Mouse (Mus musculus) forebrain, embryonic 14.5 days (tissue): Measurements from ENCODE around the gene Cbx4. TPM values are rescaled to one million over a fixed set of nuclear protein-coding genes. Genes with fewer than 3 reads are reported as not detected.

Experiments
- ATAC-seq: fragments of 200-750 bp; cut with Nextera tagmentation; 2 replicates; pipeline ENCODE4 v1.8.0; 2017; ENCODE audit warnings: mild to moderate bottlenecking, moderate library complexity
- DNase-seq: peaks from one replicate; pipeline ENCODE4 v3.0.0-alpha.2; 2015; ENCODE audit warnings: low spot score
- H3K27ac ChIP-seq: fragments of 300-500 bp; sonication (generic); 2 replicates; pipeline ENCODE4 v1.5.1; 2014; ENCODE audit warnings: low read depth, mild to moderate bottlenecking, control low read depth, low read length, moderate library complexity
- H3K27me3 ChIP-seq: fragments of 300-500 bp; sonication (generic); replicated peaks from 2 replicates; pipeline ENCODE4 v1.6.1; 2014; ENCODE audit warnings: low read length, control low read depth, mixed read lengths; ENCODE audit not compliant: control insufficient read depth, insufficient read depth
- H3K36me3 ChIP-seq: fragments of 300-500 bp; sonication (generic); 2 replicates; pipeline ENCODE4 v1.6.1; 2014; ENCODE audit warnings: low read length, control low read depth; ENCODE audit not compliant: control insufficient read depth, insufficient read depth
- H3K4me1 ChIP-seq: fragments of 300-500 bp; sonication (generic); 2 replicates; pipeline ENCODE4 v1.6.1; 2014; ENCODE audit warnings: antibody characterized with exemption, low read length, control low read depth; ENCODE audit not compliant: control insufficient read depth, insufficient read depth
- H3K4me2 ChIP-seq: fragments of 300-500 bp; sonication (generic); 2 replicates; pipeline ENCODE4 v1.6.1; 2014; ENCODE audit warnings: mild to moderate bottlenecking, control low read depth, low read length
- H3K4me3 ChIP-seq: fragments of 300-500 bp; sonication (generic); 2 replicates; pipeline ENCODE4 v1.5.1; 2014; ENCODE audit warnings: low read depth, low read length, control low read depth
- H3K9ac ChIP-seq: fragments of 300-500 bp; sonication (generic); 2 replicates; pipeline ENCODE4 v1.6.1; 2014; ENCODE audit warnings: mild to moderate bottlenecking, low read length, control low read depth, moderate library complexity
- H3K9me3 ChIP-seq: fragments of 300-500 bp; sonication (generic); replicated peaks from 2 replicates; pipeline ENCODE4 v1.6.1; 2016; ENCODE audit warnings: low read length, control low read depth, mixed read lengths; ENCODE audit not compliant: control insufficient read depth
- WGBS: fragments of 180-500 bp; shearing (Covaris S2); extraction: QIAGEN DNeasy Blood & Tissue Kit; methylation state at CpG from one replicate; pipeline ENCODE4 v1.1.7; 2014; 5-methylcytosine and 5-hydroxymethylcytosine counted together
- polyA plus RNA-seq: library from polyadenylated mRNA; unstranded; fragments of >200 nt; fragmentation: Nextera tagmentation; extraction: Ambion mirVana; gene quantifications from 2 replicates; pipeline ENCODE4 v1.2.1, GENCODE M21; 2014

Cbx4 gene
- polyA plus RNA-seq, 1 experiment from 2014 or later: 9.3 TPM

GRCm38 (mm10) chr11:119036934-119037779 lies 48.9 kb downstream of the Cbx4 start:
- Histone ChIP-seq H3K4me2 (peak overlapping the region; percentile 81), H3K9me3 (no peaks in the 10 kb centered on the region), H3K36me3 (peaks cover 10% of the 10 kb centered on the region), H3K4me3 (peak overlapping the region; percentile 38), H3K4me1 (peaks cover 44% of the 10 kb centered on the region), H3K27me3 (peaks cover 49% of the 10 kb centered on the region), H3K9ac (peak overlapping the region; percentile 64), H3K27ac (no peak overlapping the region)
- WGBS: 2% methylated on average over 57 of the region's 57 CpGs
- DNase-seq: no peak
- ATAC-seq: no peak

GRCm38 (mm10) chr11:119036447-119036846 lies 49.6 kb downstream of the Cbx4 start:
- Histone ChIP-seq H3K4me3 (peak overlapping the region; percentile 38; the same call in 1 of the 2 replicates), H3K27me3 (peaks cover 42% of the 10 kb centered on the region), H3K27ac (no peak overlapping the region), H3K9me3 (no peaks in the 10 kb centered on the region), H3K9ac (no peak overlapping the region), H3K36me3 (peaks cover 15% of the 10 kb centered on the region), H3K4me1 (peaks cover 39% of the 10 kb centered on the region), H3K4me2 (0 out of 2 replicates have a peak overlapping the region, but pooled peaks have one; percentile 81)
- no peak for DNase-seq
- ATAC-seq: no peak
- 2% methylated on average over 15 of the region's 15 CpGs for WGBS

- Histone ChIP-seq H3K4me2 (peak overlapping the region; percentile 14; the same call in 1 of the 2 replicates), H3K4me1 (peaks cover 39% of the 10 kb centered on the region), H3K4me3 (0 out of 2 replicates have a peak overlapping the region, but pooled peaks have one; percentile 9), H3K27ac (no peak overlapping the region), H3K27me3 (peaks cover 41% of the 10 kb centered on the region), H3K9ac (no peak overlapping the region), H3K36me3 (peaks cover 19% of the 10 kb centered on the region), H3K9me3 (no peaks in the 10 kb centered on the region)
- WGBS: 3% methylated on average over 21 of the region's 21 CpGs
- no peak for ATAC-seq
- DNase-seq: no peak
Measured at GRCm38 (mm10) chr11:119035686-119036165, 50.3 kb downstream of the Cbx4 start.

DNA sequence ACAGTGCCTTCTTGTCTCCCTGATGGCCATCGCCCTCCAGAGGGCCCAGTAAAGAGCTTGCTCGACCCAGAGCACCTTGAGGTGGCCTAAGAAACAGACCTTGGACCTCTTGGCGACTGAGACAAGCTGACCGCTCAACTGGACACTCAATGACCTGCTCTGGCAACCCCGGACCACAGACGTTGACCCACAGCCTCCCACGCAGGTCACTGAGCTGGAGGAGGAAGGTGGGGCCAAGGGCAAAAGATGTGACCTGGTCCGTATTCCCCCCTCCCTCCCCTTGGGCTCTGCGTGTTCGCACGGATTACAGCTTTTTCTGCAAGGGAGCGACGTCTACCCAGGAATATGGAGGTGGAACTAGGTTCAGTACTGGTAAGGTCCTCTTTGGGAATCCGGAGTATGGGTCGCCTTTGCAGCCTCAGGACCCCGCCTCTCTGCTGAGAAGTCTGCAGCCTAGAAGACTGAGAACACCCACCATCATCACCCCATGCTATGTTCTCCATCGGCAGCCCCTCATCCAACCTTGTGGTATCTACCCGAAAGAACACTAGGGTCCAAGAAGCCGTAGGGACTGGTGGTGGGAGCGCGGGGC lies 50.8 kb downstream of the Cbx4 start:
- ATAC-seq: no peak
- Histone ChIP-seq H3K4me1 (peaks cover 39% of the 10 kb centered on the region), H3K27ac (no peak overlapping the region), H3K4me3 (0 out of 2 replicates have a peak overlapping the region, but pooled peaks have one; percentile 9), H3K4me2 (peak overlapping the region; percentile 14; the same call in 1 of the 2 replicates), H3K9me3 (no peaks in the 10 kb centered on the region), H3K27me3 (peaks cover 41% of the 10 kb centered on the region), H3K36me3 (peaks cover 25% of the 10 kb centered on the region), H3K9ac (no peak overlapping the region)
- DNase-seq: no peak
- WGBS: 5% methylated on average over 21 of the region's 21 CpGs

DNA sequence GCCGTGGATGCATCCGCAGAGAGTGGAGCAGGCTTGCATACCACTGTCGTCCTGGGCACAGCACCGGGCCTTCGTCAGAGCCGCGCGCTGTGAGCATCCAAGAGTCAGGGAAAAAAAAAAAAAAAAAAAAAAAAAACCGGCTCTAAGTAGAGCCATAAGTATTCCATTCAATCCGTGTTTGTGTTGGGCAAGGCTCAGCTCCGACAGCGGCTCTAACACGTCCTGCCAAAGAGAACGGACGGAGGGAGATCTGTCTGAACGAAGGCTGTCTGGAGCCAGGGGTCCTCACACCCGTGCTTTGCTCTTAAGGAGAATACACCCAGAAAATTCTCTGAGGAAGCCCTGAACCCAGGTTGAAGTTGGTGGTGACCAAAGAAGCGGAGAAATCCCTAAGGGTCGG lies 51.4 kb downstream of the Cbx4 start:
- Histone ChIP-seq H3K4me3 (peak overlapping the region; percentile 19), H3K4me2 (peak overlapping the region; percentile 42), H3K9ac (0 out of 2 replicates have a peak overlapping the region, but pooled peaks have one; percentile 3), H3K36me3 (peaks cover 30% of the 10 kb centered on the region), H3K9me3 (no peaks in the 10 kb centered on the region), H3K27ac (no peak overlapping the region), H3K27me3 (peaks cover 41% of the 10 kb centered on the region), H3K4me1 (peaks cover 34% of the 10 kb centered on the region)
- 2% methylated on average over 19 of the region's 19 CpGs for WGBS
- ATAC-seq (no peak), DNase-seq (no peak)

DNA sequence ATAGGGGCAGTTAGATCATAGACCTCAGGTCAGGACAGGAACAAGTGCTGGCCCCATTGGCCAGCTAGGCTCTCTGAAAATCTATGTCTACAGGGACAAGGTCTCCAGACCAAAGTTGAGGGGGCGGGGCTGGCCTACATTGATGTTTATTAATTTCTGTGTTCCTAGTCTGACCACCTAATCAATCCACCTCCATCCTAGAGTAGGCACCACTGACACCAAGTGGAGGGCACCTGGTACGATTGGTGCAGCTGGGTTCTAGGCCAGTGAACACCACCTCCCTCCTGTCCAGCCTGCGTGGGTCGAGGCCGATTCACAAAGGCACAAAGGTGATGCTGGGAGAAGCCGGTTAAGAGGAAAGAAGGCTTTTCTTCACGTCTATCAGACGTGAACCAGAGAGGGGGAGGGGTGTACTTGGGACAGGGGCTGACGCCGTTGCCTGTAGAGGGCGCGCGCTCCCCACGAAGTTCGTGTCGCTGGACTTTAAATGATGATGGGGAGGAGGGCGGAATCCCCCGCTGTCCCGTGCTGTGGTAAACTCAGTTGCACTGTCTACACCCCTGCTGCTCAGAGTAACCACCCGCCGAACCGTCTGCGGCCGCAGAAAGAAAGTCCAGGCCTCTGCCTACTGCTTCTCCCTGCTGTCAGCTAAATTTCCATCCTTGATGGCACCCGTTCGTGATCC lies 52.0 kb downstream of the Cbx4 start:
- H3K4me1 ChIP-seq: peaks cover 28% of the 10 kb centered on the region
- WGBS: under 1% methylated on average over 26 of the region's 26 CpGs
- ATAC-seq (peak; percentile 67), DNase-seq (peak; percentile 88)
- H3K27ac ChIP-seq: no peak overlapping the region
- peaks cover 33% of the 10 kb centered on the region for H3K36me3 ChIP-seq
- H3K27me3 ChIP-seq: peaks cover 41% of the 10 kb centered on the region
- peak overlapping the region; percentile 19 for H3K4me3 ChIP-seq
- no peaks in the 10 kb centered on the region for H3K9me3 ChIP-seq
- H3K4me2 ChIP-seq: peak overlapping the region; percentile 42
- H3K9ac ChIP-seq: 0 out of 2 replicates have a peak overlapping the region, but pooled peaks have one; percentile 3

Other genes starting within 250 kb of the Cbx4 start
- 28.2 and 32.3 TPM in 2 replicates for gene Rbfox3, start 174.6 kb downstream of the Cbx4 start, polyA plus RNA-seq
- gene Enpp7, start 98.0 kb downstream of the Cbx4 start, polyA plus RNA-seq: not detected in 2 replicates
- 19.2 and 22.1 TPM in 2 replicates for gene Cbx2, start 63.3 kb downstream of the Cbx4 start, polyA plus RNA-seq
- gene Cbx8, start 45.3 kb downstream of the Cbx4 start, polyA plus RNA-seq: 12.8 and 15.0 TPM in 2 replicates
- gene Tbc1d16, start 142.3 kb upstream of the Cbx4 start, polyA plus RNA-seq: 24.6 and 35.8 TPM in 2 replicates
- gene Ccdc40, start 142.4 kb upstream of the Cbx4 start, polyA plus RNA-seq: 11.0 and 12.5 TPM in 2 replicates
- gene Gaa, start 181.7 kb upstream of the Cbx4 start, polyA plus RNA-seq: 28.3 and 45.5 TPM in 2 replicates
- 293 and 315 TPM in 2 replicates for gene Eif4a3, start 213.9 kb upstream of the Cbx4 start, polyA plus RNA-seq
- 0.09 and 0.15 TPM in 2 replicates for gene Card14, start 221.5 kb upstream of the Cbx4 start, polyA plus RNA-seq